Mouse (Mus musculus) left cerebral cortex, adult 8-10 months (tissue): ENCODE data around the gene Syne2. TPM values are rescaled to one million over a fixed set of nuclear protein-coding genes. Genes with fewer than 3 reads are reported as not detected.

ENCODE experiments used
- DNase-seq, 2 experiments: peaks; one replicate each; pipeline ENCODE4 v3.0.0; 2022; ENCODE audit warnings: low spot score in 2 of 2
- total RNA-seq, 4 experiments: library from RNA; stranded (reverse); gene quantifications; 2 replicates each; pipeline ENCODE4 v1.2.4; 2022

The Syne2 gene
- total RNA-seq, 4 experiments from 2014 or later, result 23.1 to 27.7 (median 25.7) TPM

DNA sequence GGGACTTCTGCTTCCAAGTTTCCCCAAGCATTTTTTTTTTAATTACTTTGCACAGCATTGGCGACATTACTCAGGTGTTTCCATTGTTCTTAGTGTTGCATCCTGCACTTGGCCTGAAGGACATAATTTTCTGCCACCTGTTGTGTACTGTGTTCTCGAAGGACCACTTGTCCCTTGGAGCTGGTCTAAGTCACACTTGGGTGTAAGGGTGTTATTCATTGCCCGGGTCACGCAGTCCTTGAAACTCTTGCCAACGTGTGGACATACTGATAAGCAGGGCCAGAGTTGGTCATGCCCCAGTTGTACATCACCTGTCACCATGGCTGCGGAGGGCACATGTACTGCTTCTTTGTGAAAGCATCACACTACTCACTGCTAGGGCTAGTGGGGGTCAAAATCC is 228.6 kb downstream of the Syne2 start:
- DNase-seq, result no peak

DNA sequence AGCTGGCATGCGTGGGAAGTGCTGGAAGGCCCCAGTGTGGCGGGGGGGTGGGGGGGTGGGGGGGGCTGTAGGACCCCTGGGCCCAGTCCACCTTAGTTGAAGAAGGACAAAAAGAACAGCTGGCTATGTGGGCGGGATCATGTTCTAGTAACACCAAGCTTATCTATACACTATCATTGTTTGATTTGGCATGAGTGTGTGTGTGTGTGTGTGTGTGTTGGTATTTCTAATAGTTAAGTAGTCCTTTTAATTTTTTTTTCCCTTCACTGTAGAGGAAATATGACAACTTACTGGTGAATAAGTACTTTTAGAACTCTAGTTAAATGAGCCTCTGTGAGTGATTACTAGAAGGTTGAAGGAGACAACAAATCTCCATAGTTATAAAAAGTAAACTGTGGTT is 230.0 kb downstream of the Syne2 start:
- DNase-seq, result no peak

DNA sequence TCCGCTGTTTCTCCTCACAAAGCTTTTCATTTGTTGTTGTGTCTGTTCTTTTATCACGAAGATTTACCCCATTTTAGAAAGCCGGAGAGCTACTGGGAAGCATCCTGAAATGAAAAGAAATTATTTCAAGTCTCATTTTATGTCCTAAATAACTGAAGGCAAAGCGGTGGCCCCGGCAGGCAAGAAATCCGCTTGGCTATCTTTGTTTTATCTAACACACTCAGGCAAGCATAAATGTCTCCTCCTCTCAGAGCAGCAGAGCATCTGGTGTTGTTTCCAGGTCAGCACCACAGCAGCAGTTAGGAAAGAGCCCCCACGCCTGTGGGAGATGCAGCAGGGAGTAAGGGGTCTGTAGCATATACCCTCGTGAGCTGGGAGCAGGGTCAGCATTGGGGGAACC is 230.7 kb downstream of the Syne2 start:
- no peak for DNase-seq

DNA sequence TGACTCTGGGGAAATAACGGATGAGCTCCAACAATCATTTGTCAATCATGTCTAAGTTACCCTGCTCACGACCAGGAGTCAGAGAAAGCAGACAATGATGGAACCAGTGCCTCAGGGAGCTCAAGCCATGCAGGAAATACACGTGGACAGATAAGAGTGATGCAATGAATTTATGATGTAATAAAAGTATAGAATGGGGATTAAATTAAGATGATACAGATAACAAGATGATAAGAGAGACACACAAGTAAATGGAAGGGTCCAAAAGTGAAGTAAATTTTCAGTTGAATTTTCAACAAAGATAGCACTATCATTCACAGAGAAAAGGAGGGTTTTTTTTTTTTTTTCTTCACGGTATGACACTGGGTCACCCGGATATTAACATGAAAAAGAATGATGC is 231.4 kb downstream of the Syne2 start:
- no peak for DNase-seq

DNA sequence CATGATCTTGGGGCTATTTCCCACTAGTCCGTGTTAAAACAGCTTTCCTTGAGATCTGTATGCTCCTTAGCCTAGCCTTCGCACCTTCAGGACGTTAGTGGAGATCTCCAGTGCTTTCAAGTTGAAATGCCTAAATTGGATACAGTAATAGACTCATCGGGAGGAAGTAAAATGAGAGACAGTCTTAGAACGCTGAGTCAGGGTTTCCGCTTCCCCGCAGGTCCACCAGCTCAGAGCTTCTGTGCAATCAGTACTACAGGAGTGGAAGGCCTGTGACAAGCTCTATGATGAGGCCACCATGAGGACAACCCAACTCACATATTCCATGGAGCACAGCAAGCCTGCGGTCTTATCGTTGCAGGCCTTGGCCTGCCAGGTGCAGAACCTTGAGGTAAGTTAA is 233.9 kb downstream of the Syne2 start:
- no peak for DNase-seq

DNA sequence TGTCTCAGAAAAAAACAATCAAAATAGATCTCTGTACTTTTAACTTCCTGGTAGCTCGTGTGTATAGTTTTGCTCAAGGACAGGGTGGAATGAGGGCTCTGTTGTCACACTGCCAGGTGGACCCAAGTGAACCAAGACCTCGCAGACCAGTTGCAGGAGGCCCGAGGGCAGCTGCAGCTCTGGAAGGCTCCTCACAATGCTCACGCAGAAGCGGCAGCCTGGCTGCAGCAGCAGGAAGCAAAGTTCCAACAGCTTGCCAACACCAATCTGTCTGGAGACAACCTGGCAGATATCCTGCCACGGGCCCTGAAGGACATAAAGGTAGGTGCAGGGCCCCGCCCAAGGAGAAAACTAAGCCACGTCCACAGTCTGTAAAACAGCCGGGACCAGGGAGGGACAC is 236.7 kb downstream of the Syne2 start:
- DNase-seq, result no peak

DNA sequence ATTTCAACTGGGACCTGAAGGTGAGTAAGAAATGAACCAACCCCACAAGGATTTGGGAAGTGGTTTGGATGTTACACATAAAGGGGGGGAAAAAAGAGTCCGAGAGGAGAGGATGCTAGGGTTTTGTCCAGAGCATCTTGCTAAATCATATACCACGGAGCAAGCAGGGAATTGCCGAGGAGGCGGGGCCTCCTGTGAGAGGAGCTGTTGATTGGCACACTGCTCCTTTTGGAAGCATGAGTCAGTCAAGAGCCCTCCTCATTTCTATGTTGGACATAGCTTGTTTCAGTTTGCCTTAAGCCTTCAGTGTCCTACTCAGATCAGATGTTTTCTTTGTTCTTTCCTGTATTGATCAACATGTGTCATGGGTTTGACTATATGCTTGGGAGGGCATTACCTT is 245.1 kb downstream of the Syne2 start:
- no peak for DNase-seq

DNA sequence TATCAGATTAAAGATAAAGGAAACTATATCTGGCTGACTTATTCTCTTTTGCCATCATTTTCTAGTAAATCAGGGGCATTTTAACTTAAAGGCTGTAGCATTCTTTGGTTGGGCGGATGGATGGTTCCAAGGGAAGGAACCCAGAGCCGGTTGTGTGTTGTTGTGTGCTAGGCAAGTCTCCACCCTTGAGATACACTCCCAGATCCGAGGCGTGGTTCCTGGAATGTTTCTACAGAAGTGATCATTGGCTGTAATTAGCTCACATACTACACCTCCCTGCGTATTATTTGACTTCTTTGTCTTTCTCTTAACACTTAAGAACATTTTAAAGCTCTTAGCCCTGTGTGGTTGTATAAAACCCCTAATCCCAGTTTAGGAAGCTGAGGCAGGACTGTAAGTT is 252.5 kb downstream of the Syne2 start:
- no peak for DNase-seq

DNA sequence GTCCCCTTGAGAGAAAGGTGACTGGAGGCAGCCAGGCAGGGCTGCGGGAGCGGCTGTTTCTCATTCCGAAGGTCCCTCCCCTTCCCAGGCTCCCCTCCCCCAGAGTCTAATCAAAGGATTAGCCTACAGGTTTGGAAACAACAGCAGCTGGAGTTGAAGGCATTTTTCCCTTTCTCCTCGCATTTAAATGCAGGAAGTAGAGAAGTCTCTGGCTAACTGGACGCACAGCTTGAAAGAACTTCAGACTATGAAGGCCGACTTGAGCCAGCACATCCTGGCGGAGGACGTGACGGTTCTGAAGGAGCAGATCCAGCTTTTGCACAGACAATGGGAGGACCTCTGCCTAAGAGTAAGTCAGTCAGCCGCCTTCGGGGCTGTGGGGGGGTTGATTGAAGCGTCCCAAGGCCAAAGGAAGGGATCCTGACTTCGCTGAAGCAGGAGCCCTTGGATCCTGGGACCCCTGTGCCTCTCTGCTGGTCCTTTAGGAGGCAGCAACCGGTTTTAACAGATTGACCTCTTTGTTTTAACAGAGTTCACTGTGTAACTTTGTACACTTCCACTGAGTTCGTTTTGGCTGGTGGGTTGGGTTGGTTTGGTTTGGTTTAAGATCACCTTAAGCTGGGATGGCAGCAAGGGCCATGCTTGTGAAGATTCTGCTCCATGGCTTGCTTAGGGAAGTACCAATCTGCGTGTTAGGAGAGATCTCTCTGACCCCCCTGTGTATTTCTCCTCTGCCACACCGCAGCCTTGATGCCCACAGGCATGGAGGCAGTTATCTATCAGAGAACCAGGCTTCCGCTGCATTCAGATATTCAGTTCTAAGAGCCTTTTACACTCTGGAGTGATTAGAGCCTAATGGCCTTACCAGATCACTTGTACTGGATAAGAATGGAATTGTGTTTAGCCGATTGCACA is 254.3 kb downstream of the Syne2 start:
- DNase-seq, result no peak

DNA sequence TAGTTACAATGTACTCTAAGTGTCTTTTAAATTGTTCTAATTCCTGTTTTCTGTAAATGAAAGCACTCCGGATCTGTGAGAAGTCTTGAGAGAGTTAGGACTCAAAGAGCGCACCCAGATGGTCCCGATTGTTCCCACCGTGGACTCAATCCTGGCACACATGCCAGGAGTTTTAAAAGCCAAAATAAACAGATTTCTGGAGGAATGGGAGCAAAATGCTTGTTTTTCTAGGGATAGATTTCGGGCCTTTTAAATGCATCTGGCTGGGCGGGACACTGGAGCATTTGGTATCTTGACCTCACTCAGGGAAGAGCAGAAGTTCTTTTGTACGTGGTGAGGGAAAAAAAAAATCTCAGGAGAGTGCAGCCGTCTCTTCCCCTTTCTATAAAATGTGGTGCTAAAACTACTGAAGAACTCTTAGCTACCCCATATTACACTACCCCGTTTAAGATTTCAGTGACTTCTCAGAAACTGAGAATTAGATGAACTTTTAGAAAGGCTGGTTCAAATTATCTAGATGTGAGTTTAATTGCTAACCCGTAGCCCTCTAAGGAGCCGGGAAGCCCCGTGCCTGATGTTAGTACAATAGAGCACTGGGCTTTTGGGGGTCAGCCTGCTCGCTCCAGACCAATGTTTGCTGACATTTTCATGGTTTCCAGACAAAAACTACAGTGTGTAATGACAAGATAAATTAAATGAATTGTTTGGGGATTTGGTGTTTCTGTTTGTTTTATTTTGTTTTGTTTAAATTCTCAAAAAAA is 255.3 kb downstream of the Syne2 start:
- no peak for DNase-seq

DNA sequence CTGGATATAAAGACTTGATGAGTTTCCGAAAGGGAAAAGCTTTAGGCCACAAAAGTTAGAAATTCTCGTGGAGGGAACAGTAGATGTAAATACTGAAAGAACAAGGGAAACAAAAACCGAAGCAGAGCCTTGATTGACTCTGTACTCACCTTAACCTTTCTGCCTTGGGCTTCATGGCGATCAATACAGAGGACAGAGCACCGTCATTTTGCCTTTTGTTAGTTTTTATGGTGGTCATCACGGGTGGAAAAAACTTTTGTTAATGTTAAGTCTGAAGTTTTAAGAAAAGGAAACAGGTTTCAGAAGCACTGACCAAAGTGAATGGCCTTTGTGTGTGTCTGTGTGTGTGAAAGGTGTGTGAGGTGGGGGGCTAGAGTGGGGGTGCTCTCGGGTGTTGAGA is 256.0 kb downstream of the Syne2 start:
- DNase-seq, result no peak

DNA sequence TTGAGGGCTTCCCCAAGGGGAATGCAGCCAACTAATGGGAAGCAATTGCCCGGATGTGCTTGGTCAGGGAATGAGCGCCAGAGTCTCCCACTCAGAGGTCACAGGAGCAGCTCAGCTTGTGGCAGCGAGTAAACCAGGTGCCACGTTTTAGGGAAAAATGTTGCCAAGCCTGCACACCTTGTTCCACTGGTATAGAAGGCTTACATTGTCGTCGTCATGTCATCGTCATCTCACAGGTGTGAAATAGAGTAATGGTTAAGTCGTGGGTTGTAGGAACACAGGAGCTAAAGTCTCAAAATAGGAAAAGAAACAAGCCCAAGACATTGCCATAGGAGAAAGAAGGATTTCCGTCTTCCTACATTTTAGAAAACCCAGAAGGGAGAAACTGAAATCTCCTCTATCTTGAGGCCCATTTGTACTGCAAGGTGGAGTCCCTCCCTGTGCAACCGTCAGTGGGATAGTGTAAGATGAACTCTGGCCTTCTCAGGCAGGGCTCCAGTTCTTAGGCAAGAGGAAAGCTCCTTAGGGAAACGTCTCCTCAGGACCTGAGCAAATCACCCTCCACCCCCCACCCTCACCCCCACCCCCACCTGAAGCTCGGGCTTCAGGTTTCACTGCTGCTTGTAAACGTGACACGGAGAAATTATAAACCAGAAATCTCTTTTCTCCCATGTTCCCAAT is 263.1 kb downstream of the Syne2 start:
- DNase-seq, result no peak

DNA sequence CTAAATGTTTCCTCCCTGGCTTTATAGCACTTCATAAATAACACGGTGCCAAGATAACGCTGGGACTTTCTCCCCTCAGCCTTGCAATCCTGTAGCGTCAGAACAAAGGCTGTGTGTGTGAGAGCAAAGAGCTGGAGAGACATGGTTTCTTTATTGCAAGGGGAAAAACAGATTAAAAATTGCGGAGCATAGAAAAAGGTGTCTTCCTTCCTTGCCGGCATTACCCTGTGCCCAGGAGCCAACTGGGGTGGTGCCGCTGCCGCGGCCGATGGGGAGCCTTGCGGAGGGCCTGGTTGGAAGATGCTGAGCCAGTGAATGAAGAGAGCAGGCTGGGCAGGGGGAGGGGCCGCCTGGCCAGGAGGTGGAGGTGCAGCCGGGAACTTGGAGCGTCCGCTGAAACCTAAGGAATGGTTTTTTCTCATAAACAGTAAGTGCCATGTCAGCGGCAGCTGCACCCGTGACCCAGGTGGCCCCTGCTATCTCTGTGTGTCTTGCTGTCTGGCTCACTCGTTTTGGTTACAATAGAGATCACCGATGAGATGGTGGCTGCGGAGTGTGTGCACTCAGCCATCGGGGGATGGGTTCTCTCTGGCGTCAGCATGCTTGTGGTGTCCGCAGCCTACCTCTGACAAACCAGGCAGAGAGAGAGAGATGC is 263.8 kb downstream of the Syne2 start:
- peak; percentile 68 to 85 for DNase-seq

DNA sequence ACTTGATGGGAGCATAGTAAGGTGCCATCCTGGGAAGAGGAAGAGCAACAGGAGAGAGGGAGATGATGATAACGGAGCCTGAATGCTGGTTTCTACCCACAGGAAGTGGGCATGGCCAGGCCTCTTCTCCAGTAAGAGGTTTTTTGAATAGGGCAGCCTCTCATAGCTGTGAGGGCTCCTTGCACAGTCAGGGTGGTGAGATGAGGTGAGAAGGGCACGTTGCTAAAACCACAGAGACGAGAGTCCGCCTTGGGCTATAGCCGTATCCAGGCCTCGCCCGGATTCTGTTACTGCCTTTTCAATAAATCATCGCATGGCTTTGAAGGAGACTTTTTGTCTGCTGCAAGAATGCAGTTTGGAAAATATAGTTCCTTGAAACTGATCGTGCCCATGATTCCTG is 267.1 kb downstream of the Syne2 start:
- no peak for DNase-seq

DNA sequence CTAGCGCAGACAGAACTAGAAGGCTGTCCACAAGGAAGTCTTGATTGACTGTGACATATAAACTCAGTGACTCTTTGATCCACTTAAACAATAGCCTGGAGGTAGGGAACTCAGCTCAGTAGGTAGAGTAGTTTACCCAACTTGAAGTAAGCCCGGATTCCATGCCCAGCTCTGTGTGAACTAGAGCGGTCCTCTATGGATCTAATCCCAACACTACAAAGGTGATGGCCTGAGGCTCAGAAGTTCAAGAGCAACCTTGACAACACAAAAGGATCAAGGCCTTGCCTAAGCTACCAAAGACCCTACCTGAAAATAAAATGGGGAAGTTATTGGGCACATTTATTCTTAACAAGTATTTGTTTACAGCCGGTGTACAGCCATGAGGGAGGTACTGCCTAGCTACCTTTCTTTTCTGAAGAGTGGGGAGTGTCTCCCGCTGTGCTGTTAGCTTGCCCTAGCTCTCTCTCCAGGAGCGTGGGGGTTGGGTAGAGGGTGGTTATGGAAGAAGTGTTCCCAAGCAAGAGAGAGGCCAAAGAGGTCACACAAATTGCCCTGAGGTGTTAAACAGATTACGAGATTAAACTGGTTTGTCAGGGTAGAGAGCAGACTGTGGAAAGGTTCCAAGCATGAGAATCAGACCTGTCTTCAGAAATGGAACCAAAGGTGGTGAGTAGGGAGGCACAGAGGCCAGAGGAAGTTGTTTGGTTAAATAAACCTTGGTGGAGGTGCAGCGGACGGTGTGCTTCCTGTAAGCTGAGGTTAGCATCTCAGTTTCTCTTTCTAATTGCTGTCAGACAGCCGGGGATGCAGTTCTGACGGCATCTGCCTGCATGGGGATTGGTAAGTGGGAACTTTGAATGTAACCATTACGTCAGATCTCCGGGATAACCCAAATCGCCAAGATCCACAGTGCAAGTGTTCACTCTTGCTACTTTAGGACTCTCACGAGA is 268.3 kb downstream of the Syne2 start:
- no peak for DNase-seq

DNA sequence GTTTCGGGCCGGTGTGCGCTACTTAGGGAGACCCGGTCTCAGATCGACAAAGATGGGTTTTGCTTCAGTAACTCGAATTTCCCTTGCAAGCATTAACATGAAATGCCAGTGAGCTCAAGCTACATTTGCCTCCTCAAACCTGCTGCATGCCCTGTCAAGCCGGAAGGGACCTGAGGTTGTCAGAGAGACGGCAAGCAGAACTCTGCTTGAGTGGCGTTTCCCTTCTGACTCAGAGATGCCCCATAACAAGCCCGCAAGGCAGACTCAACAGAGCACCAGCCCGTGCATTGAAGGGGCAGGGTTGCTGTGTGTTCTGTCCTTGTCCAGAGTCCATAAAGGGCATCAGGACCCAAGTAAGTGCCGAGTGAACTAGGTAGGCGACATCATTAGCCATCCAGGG is 269.1 kb downstream of the Syne2 start:
- DNase-seq, result no peak

DNA sequence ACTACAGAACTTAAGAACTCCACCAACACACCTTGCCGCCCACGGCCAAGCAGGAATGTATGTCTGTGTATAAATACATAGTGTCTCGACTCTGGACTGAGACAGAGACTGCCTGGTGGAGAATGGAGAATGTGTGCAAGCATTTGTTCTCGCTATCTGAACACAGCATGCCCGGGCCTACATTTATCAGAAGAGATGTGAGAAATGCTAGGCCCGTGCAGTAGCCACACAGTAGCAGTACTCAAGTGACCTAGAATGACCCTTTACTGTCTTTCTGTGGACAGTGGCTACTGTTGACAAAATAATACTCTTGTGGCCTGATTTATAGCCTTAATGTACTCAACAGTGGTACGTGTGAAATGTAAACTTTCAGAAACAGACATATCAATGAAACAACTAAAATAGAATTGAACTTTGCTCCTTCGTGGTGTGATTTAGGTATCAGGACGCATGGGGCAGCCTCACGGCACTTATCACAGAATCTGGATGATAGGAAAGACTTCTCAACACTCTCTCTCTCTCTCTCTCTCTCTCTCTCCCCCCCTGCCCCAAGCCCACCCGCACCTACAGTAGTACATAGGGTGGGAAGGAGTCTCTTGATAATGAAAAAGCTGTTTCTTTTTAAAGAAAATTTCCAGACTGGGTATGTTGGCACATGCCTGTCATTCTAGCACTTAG is 275.0 kb downstream of the Syne2 start:
- DNase-seq, result no peak

DNA sequence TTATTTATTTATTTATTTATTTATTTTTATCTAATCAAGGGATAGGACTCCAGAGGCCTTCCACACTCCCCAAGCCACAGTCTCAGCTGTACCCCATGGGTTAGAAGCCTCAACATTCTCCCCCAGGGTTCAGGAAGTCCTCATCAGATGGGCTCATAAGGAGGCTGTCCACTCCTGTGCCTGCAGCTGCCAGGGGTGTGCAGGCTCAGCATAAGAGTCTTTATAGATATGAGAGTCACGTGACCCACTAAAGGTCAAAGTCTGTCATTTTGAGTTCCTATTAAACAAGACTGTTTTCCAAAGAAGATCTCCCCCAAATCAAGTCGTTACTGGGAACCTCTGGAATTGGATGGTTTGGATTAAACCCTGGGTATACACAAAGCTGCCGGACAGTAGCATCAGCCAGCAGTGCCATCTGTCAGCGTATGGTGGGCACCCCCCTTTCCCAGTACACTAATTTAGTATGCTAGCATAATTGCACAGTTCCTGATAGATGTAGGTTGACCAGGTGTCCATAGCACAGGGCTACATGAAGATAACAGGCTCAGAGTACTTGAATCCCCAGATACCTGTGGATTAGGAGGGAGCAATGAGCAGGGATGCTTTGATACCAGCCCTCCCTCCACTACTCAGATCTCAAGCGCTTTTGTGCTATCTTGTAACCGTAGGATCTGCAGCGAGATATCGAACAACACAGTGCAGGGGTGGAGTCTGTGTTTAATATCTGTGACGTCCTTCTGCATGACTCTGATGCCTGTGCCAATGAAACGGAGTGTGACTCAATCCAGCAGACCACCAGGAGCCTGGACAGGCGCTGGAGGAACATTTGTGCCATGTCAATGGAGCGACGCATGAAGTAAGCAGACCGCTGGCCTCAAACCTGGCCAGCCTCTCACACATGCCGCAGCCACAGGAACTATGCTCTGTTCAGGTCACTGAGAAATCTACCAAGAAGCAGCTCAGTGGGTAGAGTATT is 276.0 kb downstream of the Syne2 start:
- DNase-seq, result no peak
